Mouse (Mus musculus): ENCODE data around the gene Il4i1. TPM values are rescaled to one million over a fixed set of nuclear protein-coding genes. Genes with fewer than 3 reads are reported as not detected.

The Il4i1 gene
- total RNA-seq (2021), result 1 to 10 TPM; 1.9 to 2.3 TPM
- long read RNA-seq, experiment 1, partial matches to known transcripts, result 6 of 10 reads
- long read RNA-seq, experiment 1, other reads (novel, unspliced or antisense), result 3 of 10 reads
- long read RNA-seq, experiment 2, partial matches to known transcripts, result 1 of 7 reads
- long read RNA-seq, experiment 2, other reads (novel, unspliced or antisense), result 6 of 7 reads

GRCm38 (mm10) chr7:44815721-44816469, at the start of gene Il4i1, which contains the start of gene Nup62:
Il4i1 (plus strand) TSS chr7:44816387.
Nup62 (plus strand) TSS chr7:44816088.
- DNase-seq, result peak; percentile 100

- no peak for DNase-seq
Measured at GRCm38 (mm10) chr7:44768129-44768528, 48.1 kb upstream of the Il4i1 start.

GRCm38 (mm10) chr7:44770046-44770578, 46.1 kb upstream of the Il4i1 start:
- DNase-seq, result peak; percentile 76

- DNase-seq, result no peak
Measured at GRCm38 (mm10) chr7:44772591-44773204, 43.5 kb upstream of the Il4i1 start.

- no peak for DNase-seq
Measured at GRCm38 (mm10) chr7:44776849-44777498, 39.2 kb upstream of the Il4i1 start.

GRCm38 (mm10) chr7:44780101-44780500, 36.1 kb upstream of the Il4i1 start:
- no peak for DNase-seq

GRCm38 (mm10) chr7:44789531-44789930, 26.7 kb upstream of the Il4i1 start:
- no peak for DNase-seq

GRCm38 (mm10) chr7:44790066-44790465, 26.1 kb upstream of the Il4i1 start:
- no peak for DNase-seq

GRCm38 (mm10) chr7:44792781-44793180, 23.4 kb upstream of the Il4i1 start:
- DNase-seq, result no peak

GRCm38 (mm10) chr7:44808927-44809326, 7.3 kb upstream of the Il4i1 start:
- no peak for DNase-seq

- DNase-seq, result no peak
Measured at GRCm38 (mm10) chr7:44809466-44809865, 6.7 kb upstream of the Il4i1 start.

- no peak for DNase-seq
Measured at GRCm38 (mm10) chr7:44810365-44810764, 5.8 kb upstream of the Il4i1 start.

- DNase-seq, result no peak
Measured at GRCm38 (mm10) chr7:44810819-44811557, 5.2 kb upstream of the Il4i1 start.

- peak; percentile 5 for DNase-seq
Measured at GRCm38 (mm10) chr7:44812651-44813325, 3.4 kb upstream of the Il4i1 start.

- DNase-seq, result peak; percentile 1
Measured at GRCm38 (mm10) chr7:44813985-44814384, 2.2 kb upstream of the Il4i1 start.

GRCm38 (mm10) chr7:44814423-44814822, 1.8 kb upstream of the Il4i1 start:
- DNase-seq, result no peak

- DNase-seq, result peak; percentile 22
Measured at GRCm38 (mm10) chr7:44814952-44815553, 1.1 kb upstream of the Il4i1 start.

- peak; percentile 77 for DNase-seq
Measured at GRCm38 (mm10) chr7:44816470-44817021, 359 bp downstream of the Il4i1 start, which contains the start of gene Atf5. Atf5 (minus strand) TSS chr7:44816658.

GRCm38 (mm10) chr7:44817441-44817840, 1.3 kb downstream of the Il4i1 start:
- peak; percentile 1 for DNase-seq

- peak; percentile 4 for DNase-seq
Measured at GRCm38 (mm10) chr7:44818164-44818563, 2.0 kb downstream of the Il4i1 start.

Data from gastrocnemius, postnatal 10 days (tissue).